Mouse (Mus musculus) bone marrow, adult 2 months (tissue): ENCODE results near the gene Vps26a. TPM values are rescaled to one million over a fixed set of nuclear protein-coding genes. Genes with fewer than 3 reads are reported as not detected.
"Not testable (repeated sequence)": the region's sequence is repeated elsewhere in the genome, so short reads cannot be mapped to it uniquely, and the experiment has no call there.

Experiments used
- H3K27ac ChIP-seq: fragments of 200-500 bp; 2 replicates; pipeline ENCODE4 v1.5.1; 2012; ENCODE audit warnings: low read depth, mild to moderate bottlenecking, control low read depth, inconsistent platforms, low read length; ENCODE audit not compliant: control insufficient read depth, poor library complexity, insufficient read depth
- H3K4me1 ChIP-seq: fragments of 200-500 bp; 2 replicates; pipeline ENCODE4 v1.6.1; 2011; ENCODE audit warnings: low read length; ENCODE audit not compliant: control insufficient read depth, insufficient read depth
- H3K4me3 ChIP-seq: fragments of 200-500 bp; replicated peaks from 2 replicates; pipeline ENCODE3; 2011; ENCODE audit warnings: mild to moderate bottlenecking, low read depth, low read length, control low read depth; ENCODE audit not compliant: control insufficient read depth
- CTCF ChIP-seq: fragments of 200-500 bp; IDR thresholded peaks from 2 replicates; pipeline ENCODE4 v1.5.1; 2011; ENCODE audit warnings: low read length, control low read depth; ENCODE audit not compliant: control insufficient read depth, insufficient read depth
- POLR2A ChIP-seq: fragments of 200-500 bp; IDR thresholded peaks from 2 replicates; pipeline ENCODE4 v1.6.1; 2011; ENCODE audit warnings: low read depth, mild to moderate bottlenecking, control low read depth, low read length, borderline replicate concordance; ENCODE audit not compliant: control insufficient read depth
- WGBS: fragments of 180-500 bp; shearing (Covaris S2); methylation state at CpG from one replicate; pipeline ENCODE4 v1.1.7; 2018; 5-methylcytosine and 5-hydroxymethylcytosine counted together
- polyA plus RNA-seq: library from polyadenylated mRNA; stranded (reverse); fragments of >200 nt; gene quantifications from 2 replicates; pipeline ENCODE4 v1.2.4, GENCODE M21; 2011; ENCODE audit warnings: low replicate concordance; ENCODE audit not compliant: missing spikeins, insufficient read depth, insufficient read length

The Vps26a gene
- polyA plus RNA-seq, 1 experiment = 26.5 TPM

GRCm38 (mm10) chr10:62505224-62505983 is 18.8 kb upstream of the Vps26a start:
- Histone ChIP-seq H3K27ac (peak overlapping the region; percentile 95), H3K4me3 (peak overlapping the region; percentile 51), H3K4me1 (peaks cover 6% of the 10 kb centered on the region; the same call in 1 of the 2 replicates)
- 14% methylated on average over 9 of the region's 9 CpGs for WGBS
- TF ChIP-seq POLR2A (no peak), CTCF (no peak)

DNA sequence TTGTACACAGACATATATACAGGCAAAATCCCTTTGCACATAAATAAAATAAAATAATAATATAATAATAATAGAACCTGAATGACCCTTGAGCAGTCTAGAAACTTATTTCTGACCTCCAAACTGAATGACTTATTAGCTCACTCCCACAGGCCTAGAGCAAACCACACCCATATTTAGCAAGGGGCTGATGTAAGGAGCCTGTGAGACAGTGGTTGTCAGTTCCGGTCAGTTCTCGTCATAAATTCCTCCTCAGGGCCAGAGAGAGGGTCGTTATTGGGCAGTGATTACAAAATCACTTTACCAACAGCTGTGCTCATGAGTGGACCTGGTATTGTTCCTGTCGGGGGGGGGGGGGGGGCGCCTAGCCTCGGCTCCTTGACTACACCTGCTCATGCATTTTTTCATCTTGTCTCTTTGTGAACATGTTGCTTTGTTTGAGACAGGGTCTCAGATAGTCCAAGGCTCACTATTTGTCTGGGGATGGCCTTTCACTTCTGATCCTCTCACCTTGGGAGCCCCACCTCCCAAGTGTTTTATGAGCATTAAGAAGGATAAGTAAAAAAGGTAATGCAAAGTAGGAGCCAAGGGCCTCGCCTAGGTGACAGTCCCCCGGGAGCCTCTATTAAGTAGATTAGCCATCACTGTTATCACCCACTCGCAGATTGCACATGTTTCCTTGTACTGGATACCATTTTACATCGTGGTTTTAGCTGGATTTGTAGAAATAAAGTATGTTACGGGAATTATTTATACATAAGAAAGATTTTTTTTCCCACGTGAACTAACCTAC is 17.4 kb upstream of the Vps26a start:
- peaks cover 6% of the 10 kb centered on the region; the same call in 1 of the 2 replicates for H3K4me1 ChIP-seq
- 6% methylated on average over 12 of the region's 12 CpGs for WGBS
- no peak overlapping the region for H3K4me3 ChIP-seq
- peak overlapping the region; percentile 54 for H3K27ac ChIP-seq
- TF ChIP-seq CTCF (no peak), POLR2A (no peak)

DNA sequence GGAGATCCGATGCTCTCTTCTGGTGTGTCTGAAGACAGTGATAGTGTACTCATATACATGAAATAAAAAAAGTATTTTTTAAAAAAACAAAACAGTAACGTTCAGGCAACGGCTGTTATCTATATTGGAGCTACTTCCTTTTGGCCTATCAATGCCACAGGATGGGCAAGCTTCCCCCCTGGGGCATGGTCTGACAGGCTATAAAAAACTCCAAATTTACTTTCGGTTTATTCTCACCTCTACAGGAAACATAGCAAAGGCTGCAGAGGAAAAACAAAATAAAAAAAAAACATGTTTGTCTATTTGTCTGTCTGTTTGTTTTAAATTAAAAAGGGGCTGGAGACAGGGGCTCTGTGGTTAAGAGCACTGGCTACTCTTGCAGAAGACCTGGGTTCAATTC is 16.7 kb upstream of the Vps26a start:
- H3K27ac ChIP-seq = peak overlapping the region; percentile 54; the same call in 1 of the 2 replicates
- peaks cover 6% of the 10 kb centered on the region; the same call in 1 of the 2 replicates for H3K4me1 ChIP-seq
- WGBS = 0% methylated on average over 4 of the region's 4 CpGs
- no peak overlapping the region for H3K4me3 ChIP-seq
- TF ChIP-seq CTCF (no peak), POLR2A (no peak)

GRCm38 (mm10) chr10:62501951-62502350 is 15.3 kb upstream of the Vps26a start:
- Histone ChIP-seq H3K4me1 (peaks cover 6% of the 10 kb centered on the region; the same call in 1 of the 2 replicates), H3K4me3 (no peak overlapping the region), H3K27ac (0 out of 2 replicates have a peak overlapping the region, but pooled peaks have one; percentile 37)
- no peak for TF ChIP-seq CTCF
- no peak for TF ChIP-seq POLR2A
- 38% methylated on average over 7 of the region's 7 CpGs for WGBS

DNA sequence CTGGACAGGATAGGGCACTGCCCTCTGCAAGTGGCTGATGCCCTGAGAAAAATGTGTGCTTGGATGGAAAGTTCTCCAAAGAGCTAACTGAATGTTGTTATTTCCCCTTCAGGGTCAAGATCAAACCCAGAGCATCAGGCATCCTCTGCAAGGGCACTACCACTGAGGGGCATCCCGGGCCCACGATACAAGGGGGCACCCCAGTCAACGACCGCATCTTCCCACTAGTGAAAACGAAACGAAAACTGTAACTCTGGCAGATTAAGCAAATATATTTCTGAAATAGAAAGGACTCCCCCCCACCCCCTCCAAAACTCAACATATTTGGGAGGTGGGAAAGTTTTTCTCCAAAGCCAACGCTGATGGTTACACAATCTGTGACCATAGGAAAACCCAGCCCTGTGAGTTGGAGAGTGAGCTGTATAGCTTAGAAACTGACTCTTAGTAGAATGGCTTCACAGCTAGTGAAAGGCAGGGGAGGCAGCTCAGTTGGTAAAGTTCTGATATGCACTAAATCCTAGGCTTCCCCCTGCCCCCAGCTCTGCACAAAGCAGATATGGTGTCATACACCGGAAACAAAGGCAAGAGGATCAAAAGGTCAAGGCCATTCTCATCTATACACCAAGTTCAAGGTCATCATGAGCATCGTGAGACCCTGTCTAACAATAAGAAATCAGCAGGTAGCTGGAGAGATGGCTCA is 14.5 kb upstream of the Vps26a start:
- Histone ChIP-seq H3K4me1 (peaks cover 6% of the 10 kb centered on the region; the same call in 1 of the 2 replicates), H3K4me3 (peak overlapping the region; percentile 16), H3K27ac (peak overlapping the region; percentile 67)
- WGBS = 7% methylated on average over 9 of the region's 9 CpGs
- TF ChIP-seq CTCF (no peak), POLR2A (no peak)

DNA sequence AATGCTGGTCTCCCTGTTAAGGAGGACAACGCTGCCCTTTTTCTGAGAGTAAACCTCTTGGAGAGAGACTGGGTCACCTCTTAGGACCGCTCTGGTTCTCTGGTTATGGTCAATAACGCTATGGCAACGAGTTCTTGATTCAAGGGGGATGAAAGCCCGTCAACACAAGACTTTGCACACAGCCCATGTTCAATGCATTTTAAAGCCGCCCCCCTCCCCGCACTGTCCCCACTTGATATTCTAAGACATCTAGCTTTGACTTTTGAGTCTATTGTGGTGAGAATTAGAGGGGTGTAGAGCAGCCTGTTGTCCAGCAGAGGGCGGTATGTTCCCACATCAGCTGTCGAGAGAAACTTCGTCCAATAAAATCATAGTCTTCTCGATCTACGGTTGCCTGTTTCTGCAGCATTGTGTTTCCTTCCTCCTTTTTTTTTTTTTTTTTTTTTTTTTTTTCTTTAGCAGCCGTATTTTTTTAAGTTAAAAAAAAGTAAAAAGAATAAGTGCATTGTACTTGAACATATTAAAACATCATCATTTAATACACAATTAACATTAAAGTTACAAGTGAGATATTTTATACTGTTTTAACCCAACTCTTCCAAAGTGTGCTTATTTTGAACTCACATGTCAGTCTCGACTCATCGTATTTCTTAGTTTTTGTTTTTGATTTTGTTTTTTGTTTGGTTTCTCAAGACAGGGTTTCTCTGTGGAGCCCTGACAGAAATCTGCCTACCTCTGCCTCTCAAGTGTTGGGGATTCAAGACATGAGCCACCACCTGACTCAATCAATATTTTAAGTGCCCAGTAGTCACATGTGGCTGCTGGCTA is 13.7 kb upstream of the Vps26a start:
- WGBS = 18% methylated on average over 15 of the region's 15 CpGs
- Histone ChIP-seq H3K27ac (peak overlapping the region; percentile 67), H3K4me3 (peak overlapping the region; percentile 16), H3K4me1 (peaks cover 6% of the 10 kb centered on the region; the same call in 1 of the 2 replicates)
- TF ChIP-seq CTCF (peak; percentile 91), POLR2A (no peak)

- H3K27ac ChIP-seq, H3K4me1 ChIP-seq, H3K4me3 ChIP-seq: not testable (repeated sequence)
- 42% methylated on average over 3 of the region's 3 CpGs for WGBS
These were observed 5.1 kb upstream of the Vps26a start for GRCm38 (mm10) chr10:62491681-62492080.
